Mouse (Mus musculus) layer of hippocampus, postnatal 25 days (tissue): ENCODE data around the gene Gja5. TPM values are rescaled to one million over a fixed set of nuclear protein-coding genes. Genes with fewer than 3 reads are reported as not detected.
"Not testable (repeated sequence)": the region's sequence is repeated elsewhere in the genome, so short reads cannot be mapped to it uniquely, and the experiment has no call there.

Experiments used
- DNase-seq, 2 experiments: peaks; one replicate each; pipeline ENCODE4 v3.0.0; 2022; ENCODE audit warnings: mixed read lengths in 2 of 2, low spot score in 1 of 2; ENCODE audit errors: extremely low spot score in 1 of 2
- total RNA-seq, 2 experiments: library from RNA; stranded (reverse); gene quantifications; 2 replicates each; pipeline ENCODE4 v1.2.3; 2021

Gja5 gene
- total RNA-seq, 2 experiments from 2014 or later: 0.70 to 1.2 TPM

GRCm38 (mm10) chr3:97032053-97032496 is 127.6 kb downstream of the Gja5 start:
- no peak for DNase-seq

- DNase-seq: no peak
These were observed 131.1 kb downstream of the Gja5 start for GRCm38 (mm10) chr3:97035558-97035957.

GRCm38 (mm10) chr3:97037119-97037518 is 132.6 kb downstream of the Gja5 start:
- no peak for DNase-seq

GRCm38 (mm10) chr3:97039721-97040120 is 135.2 kb downstream of the Gja5 start:
- no peak for DNase-seq

GRCm38 (mm10) chr3:97044188-97044587 is 139.7 kb downstream of the Gja5 start:
- DNase-seq: no peak

- no peak for DNase-seq
These were observed 143.3 kb downstream of the Gja5 start for GRCm38 (mm10) chr3:97047757-97048156.

GRCm38 (mm10) chr3:97048360-97048759 is 143.9 kb downstream of the Gja5 start:
- no peak for DNase-seq

- no peak for DNase-seq
These were observed 146.8 kb downstream of the Gja5 start for GRCm38 (mm10) chr3:97051264-97051744.

- no peak for DNase-seq
These were observed 147.7 kb downstream of the Gja5 start for GRCm38 (mm10) chr3:97052069-97052799.

- no peak for DNase-seq
These were observed 154.2 kb downstream of the Gja5 start for GRCm38 (mm10) chr3:97058704-97059103.

GRCm38 (mm10) chr3:97060119-97060518 is 155.6 kb downstream of the Gja5 start:
- DNase-seq: no peak

GRCm38 (mm10) chr3:97062814-97063213 is 158.3 kb downstream of the Gja5 start:
- no peak for DNase-seq

- DNase-seq: no peak
These were observed 159.6 kb downstream of the Gja5 start for GRCm38 (mm10) chr3:97064046-97064445.

GRCm38 (mm10) chr3:97069589-97069988 is 165.1 kb downstream of the Gja5 start:
- not testable (repeated sequence) for DNase-seq

GRCm38 (mm10) chr3:97071916-97072315 is 167.4 kb downstream of the Gja5 start:
- not testable (repeated sequence) for DNase-seq

- not testable (repeated sequence) for DNase-seq
These were observed 167.9 kb downstream of the Gja5 start for GRCm38 (mm10) chr3:97072361-97072760.

- not testable (repeated sequence) for DNase-seq
These were observed 171.4 kb downstream of the Gja5 start for GRCm38 (mm10) chr3:97075744-97076350.

GRCm38 (mm10) chr3:97076412-97076811 is 171.9 kb downstream of the Gja5 start:
- DNase-seq: peak in 1 of 2 experiments; percentile 11

- no peak for DNase-seq
These were observed 173.9 kb downstream of the Gja5 start for GRCm38 (mm10) chr3:97078436-97078835.

- DNase-seq: no peak
These were observed 177.7 kb downstream of the Gja5 start for GRCm38 (mm10) chr3:97082156-97082555.

GRCm38 (mm10) chr3:97087326-97087725 is 182.8 kb downstream of the Gja5 start:
- peak in 1 of 2 experiments; percentile 18 for DNase-seq

GRCm38 (mm10) chr3:97088291-97088690 is 183.8 kb downstream of the Gja5 start:
- not testable (repeated sequence) for DNase-seq
